22 mouse cellular contexts compared by ENCODE assay signal in the genomic region with DNA sequence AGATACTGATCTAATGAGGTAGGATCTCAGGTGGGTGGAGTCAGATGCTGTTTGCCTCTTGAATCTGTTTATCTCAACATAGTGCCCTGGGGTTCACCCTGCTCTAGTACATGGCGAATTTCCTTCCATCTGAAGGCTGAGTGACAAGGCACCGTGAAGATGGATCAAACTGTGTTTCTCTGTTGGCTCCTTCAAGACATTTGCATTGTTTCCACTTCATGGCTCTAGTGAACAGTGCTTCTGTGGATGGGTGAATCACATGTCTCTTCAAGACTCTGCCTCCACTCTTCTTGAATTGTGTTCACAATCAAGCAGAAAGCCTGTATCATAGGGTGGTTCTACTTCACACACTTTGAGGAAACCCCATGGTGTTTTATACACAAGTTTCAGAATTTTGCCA. TPM values are rescaled to one million over a fixed set of nuclear protein-coding genes. Genes with fewer than 3 reads are reported as not detected.
DNase-seq lines count a peak whose midpoint lies in the region; ATAC-seq and TF ChIP-seq lines count a peak whose summit lies in the region.
"Had no signal": no experiment of that assay in that cellular context is flagged by ENCODE, and none has a peak within 500 bp of the region (broad histone marks: within the 10 kb centered on the region; RNA-seq: fewer than 3 reads in every experiment).

No protein-coding gene starts in this region.

- intact Hi-C loops in left cerebral cortex, adult 2 months (cut with DNase I) = no loop called here

- dilution Hi-C loops in CH12.LX (cut with MboI; ENCODE audit: extremely low pct_ligation_motif_present, extremely low pct_unique_long_range_greater_than_20kb, low sequenced_read_pairs) = no loop called here

- H3K27ac ChIP-seq in heart, embryonic 12.5 days (ENCODE audit: poor library complexity, severe bottlenecking) = no peak overlapping the region
- H3K27ac ChIP-seq in CH12.LX (ENCODE audit: insufficient read depth, low read depth) = no peak overlapping the region
- 0 out of 2 replicates have a peak overlapping the region, but pooled peaks have one; percentile 29 for H3K27ac ChIP-seq in cortical plate, adult 2 months (ENCODE audit: insufficient read depth, low read length)
- H3K27ac ChIP-seq in hindbrain, embryonic 10.5 days = no peak overlapping the region
- no peak overlapping the region for H3K27ac ChIP-seq in left cerebral cortex, adult 2 months

- no peak overlapping the region for H3K4me2 ChIP-seq in heart, embryonic 12.5 days
- peak overlapping the region; percentile 77 for H3K4me2 ChIP-seq in CH12.LX (ENCODE audit: insufficient read depth, low read depth, poor library complexity, severe bottlenecking)

- no peaks in the 10 kb centered on the region for H3K36me3 ChIP-seq in heart, embryonic 12.5 days
- no peaks in the 10 kb centered on the region for H3K36me3 ChIP-seq in CH12.LX (replicated peaks in 1 of 2; ENCODE audit: control insufficient read depth in 1 of 2, insufficient read depth in 1 of 2, low read length in 1 of 2)
- H3K36me3 ChIP-seq in hindbrain, embryonic 10.5 days = no peaks in the 10 kb centered on the region
- H3K36me3 ChIP-seq: G1E had no signal

- no peaks in the 10 kb centered on the region; the same call in 1 of the 2 replicates for H3K79me2 ChIP-seq in CH12.LX (replicated peaks; ENCODE audit: control insufficient read depth, extremely low read depth, insufficient read depth, poor library complexity, severe bottlenecking)

- H3K4me3 ChIP-seq in heart, embryonic 12.5 days = no peak overlapping the region
- no peak overlapping the region for H3K4me3 ChIP-seq in CH12.LX (replicated peaks in 1 of 3; ENCODE audit: low read depth in 2 of 3, low read length in 2 of 3, poor library complexity in 1 of 3)
- H3K4me3 ChIP-seq in cortical plate, adult 2 months (ENCODE audit: insufficient read depth, low read length) = no peak overlapping the region
- H3K4me3 ChIP-seq in hindbrain, embryonic 10.5 days = no peak overlapping the region
- no peak overlapping the region for H3K4me3 ChIP-seq in left cerebral cortex, adult 2 months

- 83% methylated on average over 2 of the region's 2 CpGs for WGBS in heart, embryonic 12.5 days
- WGBS in hindbrain, embryonic 10.5 days = 73% methylated on average over 2 of the region's 2 CpGs

- TF ChIP-seq POLR2A in CH12.LX (IDR thresholded peaks at IDR 0.05; ENCODE audit: low read depth, low read length) = no peak
- no peak for TF ChIP-seq POLR2A in cortical plate, adult 2 months (IDR thresholded peaks at IDR 0.05; ENCODE audit: extremely low read depth, insufficient read depth, low read length)

- no peak overlapping the region for H3K9ac ChIP-seq in heart, embryonic 12.5 days
- H3K9ac ChIP-seq in CH12.LX (ENCODE audit: insufficient read depth, low read depth) = no peak overlapping the region

- no peaks in the 10 kb centered on the region for H3K4me1 ChIP-seq in heart, embryonic 12.5 days (replicated peaks)
- peaks cover 18 to 31% of the 10 kb centered on the region in 2 experiments for H3K4me1 ChIP-seq in CH12.LX (ENCODE audit: control insufficient read depth in 1 of 2, insufficient read depth in 2 of 2)
- H3K4me1 ChIP-seq in cortical plate, adult 2 months (ENCODE audit: control insufficient read depth, insufficient read depth, low read length) = peaks cover 9% of the 10 kb centered on the region
- no peaks in the 10 kb centered on the region for H3K4me1 ChIP-seq in hindbrain, embryonic 10.5 days (replicated peaks)

- TF ChIP-seq CTCF in CH12.LX (conservative IDR thresholded peaks at IDR 0.05 in 1 of 2, IDR thresholded peaks at IDR 0.05 in 1 of 2; ENCODE audit: low read depth in 2 of 2, low read length in 2 of 2) = no peak
- no peak for TF ChIP-seq CTCF in cortical plate, adult 2 months (IDR thresholded peaks at IDR 0.05; ENCODE audit: extremely low read depth, insufficient read depth, low read length)
- no peak for TF ChIP-seq CTCF in left cerebral cortex, adult 2 months (IDR thresholded peaks at IDR 0.05)

- DNase-seq in heart, adult 11 months = peak; percentile 46
- peak; percentile 52 for DNase-seq in CH12.LX (ENCODE audit: extremely low read depth)
- DNase-seq in hindbrain, embryonic 10.5 days (ENCODE audit: low spot score) = no peak
- no peak for DNase-seq in left cerebral cortex, adult 2 months (ENCODE audit: extremely low spot score in 1 of 2, low spot score in 2 of 2)
- DNase-seq: adrenal gland, adult 2 months; adrenal gland, adult 8-10 months; adrenal gland, postnatal 10 days; adrenal gland, postnatal 14 days; adrenal gland, postnatal 25 days; adrenal gland, postnatal 36 days; B cell, adult 2 months; cerebellum, adult 11 months; cerebellum, adult 11-12 months; cerebellum, adult 18-20 months; cerebellum, adult 2 months had no signal

- H3K27me3 ChIP-seq in heart, embryonic 12.5 days (replicated peaks) = no peaks in the 10 kb centered on the region
- no peaks in the 10 kb centered on the region for H3K27me3 ChIP-seq in CH12.LX (replicated peaks)
- H3K27me3 ChIP-seq in hindbrain, embryonic 10.5 days (ENCODE audit: insufficient read depth, poor library complexity, severe bottlenecking) = no peaks in the 10 kb centered on the region
- H3K27me3 ChIP-seq: Patski had no signal

- in situ Hi-C loops in CH12.LX (cut with MboI; ENCODE audit: low pct_ligation_motif_present, low pct_unique_long_range_greater_than_20kb, low sequenced_read_pairs) = no loop called here

- no peak for TF ChIP-seq RAD21 in CH12.LX (IDR thresholded peaks at IDR 0.05; ENCODE audit: low read depth, low read length)

- ATAC-seq in heart, embryonic 12.5 days (ENCODE audit: insufficient number of reproducible peaks, low FRiP score) = no peak
- ATAC-seq: activated CD4-positive, CD25-positive, alpha-beta regulatory T cell, adult 4 months; CD4-positive, CD25-positive, alpha-beta regulatory T cell, adult 4 months; Patski had no signal

- TF ChIP-seq EP300 in CH12.LX (IDR thresholded peaks at IDR 0.05; ENCODE audit: low read length) = peak; percentile 73

- H3K9me3 ChIP-seq in heart, embryonic 12.5 days (replicated peaks) = no peaks in the 10 kb centered on the region
- H3K9me3 ChIP-seq in CH12.LX (replicated peaks; ENCODE audit: low read length) = no peaks in the 10 kb centered on the region
- no peaks in the 10 kb centered on the region for H3K9me3 ChIP-seq in hindbrain, embryonic 10.5 days
- H3K9me3 ChIP-seq: G1E had no signal

TF ChIP-seq in CH12.LX, 34 proteins besides CTCF, POLR2A, EP300 and RAD21:
- peak; percentile 19; the same call in 1 of the 2 replicates for TF ChIP-seq MAX (IDR thresholded peaks at IDR 0.05; ENCODE audit: low read length)
- 0 out of 2 replicates have a peak, but pooled peaks have one; percentile 3 for TF ChIP-seq BHLHE40 (IDR thresholded peaks at IDR 0.05; ENCODE audit: low read depth, low read length)
- TF ChIP-seq RCOR1 (conservative IDR thresholded peaks at IDR 0.05; ENCODE audit: low read depth, low read length) = no peak
- 0 out of 2 replicates have a peak, but pooled peaks have one; percentile 5 for TF ChIP-seq JUN (IDR thresholded peaks at IDR 0.05; ENCODE audit: insufficient read depth, low read depth, low read length)
- TF ChIP-seq GABPA (IDR thresholded peaks at IDR 0.05; ENCODE audit: insufficient replicate concordance, low read depth, low read length) = no peak
- TF ChIP-seq JUND (conservative IDR thresholded peaks at IDR 0.05; ENCODE audit: low read depth, low read length) = no peak; the same call in 1 of the 2 replicates
- TF ChIP-seq MYC (IDR thresholded peaks at IDR 0.05; ENCODE audit: low read depth, low read length) = peak; percentile 66; the same call in 1 of the 2 replicates
- no peak; the same call in 1 of the 2 replicates for TF ChIP-seq MXI1 (IDR thresholded peaks at IDR 0.05; ENCODE audit: low read depth, low read length)

RNA-seq across cellular contexts. Expression of gene Ttll7, which starts 8.1 kb away (rescaled TPM):
- 2.5 and 3.4 TPM in 2 replicates for polyA plus RNA-seq in heart, embryonic 12.5 days (2016; fragmentation: Nextera tagmentation; extraction: Ambion mirVana)
- 1.9 and 3.9 TPM in 2 replicates for total RNA-seq in CH12.LX (2012; rRNA removed)
- 2.0 TPM in 2 replicates for total RNA-seq in CH12.LX (2014; rRNA removed)
- polyA plus RNA-seq in CH12.LX (2012; ENCODE audit: insufficient read length, low read depth) = 1.1 and 1.7 TPM in 2 replicates
- 68.5 and 70.9 TPM in 2 replicates for polyA plus RNA-seq in cortical plate, adult 2 months (2012; rRNA removed)
- 4.4 and 7.6 TPM in 2 replicates for polyA plus RNA-seq in hindbrain, embryonic 10.5 days (2016; fragmentation: Nextera tagmentation; extraction: Ambion mirVana)
- 100 to 1,000 TPM; 178 to 182 TPM for total RNA-seq in left cerebral cortex, adult 2 months (2021)
- total RNA-seq: MEL had no signal
- polyA plus RNA-seq: activated CD4-positive, CD25-positive, alpha-beta regulatory T cell, adult 4 months; CD4-positive, CD25-positive, alpha-beta regulatory T cell, adult 4 months; G1E had no signal

RNA-seq across cellular contexts. Expression of gene Prkacb, which starts 47.5 kb away (rescaled TPM):
- polyA plus RNA-seq in heart, embryonic 12.5 days (2016; fragmentation: Nextera tagmentation; extraction: Ambion mirVana) = 64.8 and 66.0 TPM in 2 replicates
- total RNA-seq in CH12.LX (2012; rRNA removed) (29.0 and 33.1 TPM in 2 replicates), CH12.LX (2014; rRNA removed) (65.1 and 70.3 TPM in 2 replicates)
- polyA plus RNA-seq in CH12.LX (2012; ENCODE audit: insufficient read length, low read depth) = 61.8 and 62.1 TPM in 2 replicates
- 241 and 258 TPM in 2 replicates for polyA plus RNA-seq in cortical plate, adult 2 months (2012; rRNA removed)
- polyA plus RNA-seq in hindbrain, embryonic 10.5 days (2016; fragmentation: Nextera tagmentation; extraction: Ambion mirVana) = 57.0 and 60.5 TPM in 2 replicates
- total RNA-seq in left cerebral cortex, adult 2 months (2021) = 100 to 1,000 TPM; 425 to 476 TPM

Comparison
In these comparisons a context has a peak if more than half of its experiments do, and no peak if none do; other contexts are left out.
1. DNase-seq: peak in heart, adult 11 months (single experiment) and CH12.LX (single experiment); none in hindbrain, embryonic 10.5 days (single experiment) and left cerebral cortex, adult 2 months (0 of 2).